Mouse (Mus musculus): Measurements from ENCODE around the gene Ank3. TPM values are rescaled to one million over a fixed set of nuclear protein-coding genes. Genes with fewer than 3 reads are reported as not detected.

Ank3 gene
- total RNA-seq, 2 experiments from 2014 or later, result 88.7 to 108 TPM

DNA sequence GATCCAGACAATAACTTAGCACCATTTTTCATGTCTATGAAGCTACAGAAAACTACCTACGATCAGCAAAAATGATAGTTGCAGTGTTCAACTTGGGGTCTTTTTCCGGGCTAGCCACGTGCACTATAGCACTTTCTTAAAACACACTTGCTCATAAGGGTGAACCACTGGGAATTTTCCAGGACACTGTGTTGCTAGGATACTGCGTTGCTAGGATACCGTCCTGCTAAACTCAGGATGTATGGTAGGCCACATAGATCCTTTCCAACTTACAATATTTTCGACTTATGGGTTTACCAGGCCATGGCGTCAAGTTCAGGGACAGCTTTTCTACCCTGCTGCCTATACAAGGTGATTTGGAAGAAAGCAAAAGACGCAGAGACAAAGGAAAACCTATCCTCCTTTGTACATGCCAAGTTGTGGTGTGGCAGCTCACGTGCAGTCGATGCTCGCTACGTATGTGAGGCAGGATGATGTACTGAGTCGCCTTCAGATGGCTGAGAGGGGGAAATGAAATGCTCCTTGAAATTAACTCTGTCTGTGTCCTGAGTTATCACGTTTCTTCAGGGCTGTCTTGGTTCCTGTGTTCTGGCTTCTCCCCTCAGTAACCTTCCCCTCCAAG lies 404.7 kb downstream of the Ank3 start:
- no peak for DNase-seq (ENCODE audit: low spot score in 2 of 2)

DNA sequence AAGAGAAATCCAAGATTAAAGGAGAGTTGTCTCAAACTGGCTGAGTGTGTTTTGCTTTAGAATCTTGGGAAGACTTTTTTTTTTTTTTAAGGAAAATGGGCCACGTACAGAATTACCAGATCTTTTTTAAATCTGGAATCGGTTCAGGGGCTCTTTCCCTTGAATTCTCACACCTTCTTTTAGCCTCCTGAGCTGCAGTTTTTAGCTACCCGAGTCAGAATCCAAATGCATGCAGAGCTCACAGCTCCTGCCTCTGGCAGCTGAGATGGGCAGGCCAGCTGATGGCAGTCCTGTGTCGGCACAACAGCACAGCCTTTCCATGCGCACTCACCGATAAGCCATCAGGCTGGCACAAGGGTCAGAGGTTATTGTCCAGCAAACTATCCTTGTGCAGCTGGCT lies 406.0 kb downstream of the Ank3 start:
- no peak for DNase-seq (ENCODE audit: low spot score in 2 of 2)

DNA sequence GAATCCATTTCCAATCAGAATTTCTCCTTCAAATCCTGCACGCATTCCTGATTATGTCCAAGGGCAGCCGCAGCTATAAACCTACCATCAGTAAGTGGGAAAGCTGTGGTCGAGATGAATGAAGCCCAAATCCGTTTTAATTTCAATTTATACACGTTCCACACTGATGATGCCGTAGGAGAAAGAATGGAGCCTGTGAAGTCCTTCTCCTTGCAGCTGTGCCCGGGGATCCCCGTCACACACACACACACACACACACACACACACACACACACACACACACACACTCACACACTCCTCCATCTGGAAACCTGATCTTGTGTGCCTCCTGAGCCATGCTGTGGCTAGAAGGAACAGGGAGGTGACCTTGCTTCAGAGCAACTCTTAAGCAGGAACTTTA lies 412.2 kb downstream of the Ank3 start:
- no peak for DNase-seq (ENCODE audit: low spot score in 2 of 2)

DNA sequence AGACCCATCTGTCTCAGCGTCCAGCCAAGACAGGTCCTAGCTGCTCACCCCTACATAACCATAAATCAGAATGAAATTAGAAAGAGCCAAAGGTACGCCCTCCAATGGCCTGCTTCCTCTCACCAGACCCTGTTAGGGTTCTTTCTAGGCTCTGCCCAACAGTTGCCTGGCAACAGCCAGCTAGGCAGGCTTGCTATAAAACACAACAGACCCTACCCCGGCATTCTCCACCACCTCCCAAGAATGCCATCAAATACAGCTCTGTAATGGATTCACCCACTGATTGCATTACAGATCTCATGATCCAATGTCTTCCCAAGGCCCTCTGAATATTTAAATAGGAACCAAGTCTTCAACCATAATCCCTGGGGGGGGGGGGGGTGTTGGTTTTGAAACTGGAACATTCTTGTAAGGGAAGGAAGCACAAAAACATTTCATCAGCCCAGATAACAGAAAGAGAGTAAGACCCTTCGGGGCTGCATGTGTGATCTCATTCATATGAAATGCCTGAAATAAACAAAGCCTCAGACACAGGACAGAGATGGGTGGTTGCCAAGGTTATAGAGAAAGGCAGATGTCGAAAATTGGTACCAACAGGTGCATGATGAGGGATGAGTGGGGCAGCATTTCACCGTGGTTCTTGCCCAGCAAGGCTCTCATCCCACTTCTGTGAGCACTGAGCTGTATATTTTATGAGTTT lies 415.4 kb downstream of the Ank3 start:
- DNase-seq (ENCODE audit: low spot score in 2 of 2), result no peak

DNA sequence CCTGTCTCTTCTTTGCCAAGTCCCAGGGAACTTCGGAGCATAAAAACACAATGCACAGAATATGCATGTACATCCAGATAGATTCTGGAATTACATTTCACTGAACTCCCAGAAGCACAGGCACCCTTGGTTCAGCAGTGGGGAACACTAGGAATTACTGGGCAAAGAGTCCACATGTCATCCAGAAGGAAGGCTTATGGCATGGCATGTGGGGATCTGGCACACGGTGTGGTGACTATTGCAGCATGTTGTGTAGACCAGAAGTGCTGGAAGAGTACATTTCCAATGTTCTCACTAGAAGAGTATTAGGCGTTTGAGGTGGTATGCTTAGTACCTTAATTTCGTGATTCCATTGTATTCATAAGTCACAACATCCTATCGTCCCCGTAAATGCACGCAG lies 422.7 kb downstream of the Ank3 start:
- DNase-seq (ENCODE audit: low spot score in 2 of 2), result no peak

DNA sequence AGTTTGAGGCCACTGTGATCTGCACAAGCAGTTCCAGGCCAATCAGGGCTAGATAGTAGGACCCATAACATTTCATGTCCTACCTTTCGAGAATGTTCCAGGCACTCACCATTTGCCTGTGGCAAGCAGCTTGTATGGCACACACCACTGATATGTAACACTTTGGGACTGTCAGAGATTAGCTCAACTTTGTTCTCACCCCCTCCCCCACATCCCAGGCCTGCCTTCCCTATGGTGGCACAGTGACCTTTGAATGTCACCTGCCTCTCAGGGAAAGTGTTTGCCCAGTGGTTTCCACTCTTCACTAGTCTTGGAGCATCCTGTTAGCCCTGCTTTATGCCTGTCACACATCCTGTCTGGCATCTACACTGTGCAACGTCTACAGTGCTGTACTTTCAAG lies 430.2 kb downstream of the Ank3 start:
- no peak for DNase-seq (ENCODE audit: low spot score in 2 of 2)

DNA sequence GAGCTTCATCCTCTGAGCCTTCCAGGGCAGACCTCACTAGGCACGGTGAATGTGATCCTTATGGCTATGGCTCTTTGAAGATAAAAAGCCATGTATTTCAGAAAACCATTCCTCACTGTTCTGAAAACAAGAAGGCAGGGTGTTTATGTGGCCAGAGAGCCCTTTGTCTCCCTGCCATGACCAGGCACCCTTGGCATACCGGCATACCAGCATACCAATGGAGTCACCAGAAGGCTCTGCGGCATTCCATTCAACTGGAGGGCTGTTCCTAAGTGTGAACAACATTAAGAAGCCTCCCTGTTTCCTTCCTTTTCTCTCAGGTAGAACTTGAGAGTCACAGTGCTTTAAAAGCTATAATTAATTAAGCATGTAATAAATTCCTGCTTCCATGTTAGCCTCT lies 430.7 kb downstream of the Ank3 start:
- DNase-seq (ENCODE audit: low spot score in 2 of 2), result no peak

DNA sequence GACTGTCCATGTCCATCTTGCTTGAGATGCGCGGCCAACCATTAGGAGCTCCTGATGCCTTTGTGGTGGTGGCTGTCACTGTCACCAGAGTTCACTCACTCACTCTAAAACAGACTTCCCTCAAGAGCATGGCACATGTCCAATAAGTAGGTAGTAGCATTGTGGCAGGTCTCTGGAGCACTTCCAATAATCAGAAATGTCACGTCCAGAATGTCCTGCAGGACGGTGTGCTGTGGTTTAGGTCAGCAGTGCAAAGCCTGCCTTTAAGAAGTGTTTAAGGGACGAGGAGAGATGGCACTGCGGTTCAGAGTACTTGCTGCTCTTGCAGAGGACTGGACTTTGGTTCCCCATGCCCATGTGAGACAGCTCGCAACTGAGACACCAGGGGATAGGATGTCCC lies 433.0 kb downstream of the Ank3 start:
- no peak for DNase-seq (ENCODE audit: low spot score in 2 of 2)

DNA sequence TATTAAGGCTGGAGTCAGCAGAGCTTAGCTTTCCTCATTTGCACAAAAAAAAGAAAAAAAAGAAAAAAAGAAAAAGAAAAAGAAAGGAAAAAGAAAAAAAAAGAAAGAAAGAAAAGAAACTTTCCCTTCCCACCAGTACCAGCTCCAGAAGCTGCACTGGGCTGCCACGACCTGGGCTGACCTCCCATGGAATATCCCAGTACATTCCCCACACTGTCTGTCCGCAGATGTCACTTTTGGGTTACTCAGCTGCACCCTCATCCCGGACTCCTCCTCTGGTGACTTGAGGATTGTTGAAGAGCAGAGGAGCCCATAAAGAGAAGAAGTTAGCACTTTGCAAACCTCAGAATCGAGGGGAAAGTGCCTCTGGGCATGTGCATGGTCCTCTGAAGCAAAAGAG lies 433.7 kb downstream of the Ank3 start:
- no peak for DNase-seq (ENCODE audit: low spot score in 2 of 2)

DNA sequence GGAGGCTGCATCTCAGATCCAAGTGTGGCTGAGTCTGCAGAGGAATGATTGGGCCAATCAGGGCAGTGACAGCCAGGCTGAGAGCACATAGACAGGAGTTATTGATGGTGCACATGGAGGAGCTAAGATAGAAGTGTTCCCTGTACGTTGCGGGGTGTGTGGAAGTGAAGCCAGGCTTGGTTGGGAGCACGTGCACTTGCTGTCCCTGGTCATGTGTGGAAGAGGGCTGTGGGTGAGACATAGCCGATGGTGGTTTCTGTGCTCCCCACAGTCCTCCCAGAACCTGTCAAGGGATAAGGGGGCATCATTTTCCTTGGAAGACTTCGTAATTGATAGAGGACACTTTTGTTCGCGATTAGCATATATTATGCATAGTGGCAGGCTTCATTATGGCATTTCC lies 434.2 kb downstream of the Ank3 start:
- no peak for DNase-seq (ENCODE audit: low spot score in 2 of 2)

DNA sequence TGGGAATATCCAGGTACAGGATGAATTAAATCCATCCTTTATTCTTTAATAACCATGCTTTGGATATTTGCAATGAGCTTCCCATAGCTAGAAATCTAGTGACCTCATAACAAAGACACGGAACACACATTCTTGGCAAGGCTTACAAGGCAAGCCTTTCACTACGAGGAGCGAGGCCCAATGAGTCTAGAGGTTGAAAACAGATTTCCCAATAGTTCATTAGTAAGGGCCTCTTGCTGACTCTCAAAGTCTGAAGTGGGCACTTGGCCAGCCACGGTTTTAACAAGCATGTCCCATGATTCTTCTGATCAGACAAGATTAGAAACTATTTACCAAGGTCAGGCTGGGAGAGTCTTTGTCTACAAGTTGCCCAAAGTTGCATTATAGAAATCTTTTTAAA lies 436.1 kb downstream of the Ank3 start:
- DNase-seq (ENCODE audit: low spot score in 2 of 2), result peak in 1 of 2 experiments; percentile 58

DNA sequence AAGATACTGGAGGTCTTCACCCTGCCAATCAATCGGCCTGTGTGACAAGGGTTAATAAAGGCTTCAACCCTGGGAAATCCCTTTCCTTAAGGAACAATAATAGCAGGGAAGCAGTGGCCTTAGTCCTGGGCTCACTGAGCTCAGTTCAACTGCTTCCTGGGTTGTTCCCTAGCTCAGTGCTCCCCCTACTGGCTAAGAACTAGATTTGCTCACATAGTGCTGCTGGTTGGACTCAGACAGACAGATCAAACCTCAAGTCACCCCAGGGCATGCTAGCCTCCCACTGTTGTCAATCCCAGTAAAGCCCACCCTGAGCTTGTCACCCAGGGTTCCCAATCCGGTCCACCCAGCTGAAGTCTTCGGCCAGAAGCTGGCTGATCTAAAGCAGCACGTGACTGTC lies 447.2 kb downstream of the Ank3 start:
- peak in 1 of 2 experiments; percentile 37 for DNase-seq (ENCODE audit: low spot score in 2 of 2)

DNA sequence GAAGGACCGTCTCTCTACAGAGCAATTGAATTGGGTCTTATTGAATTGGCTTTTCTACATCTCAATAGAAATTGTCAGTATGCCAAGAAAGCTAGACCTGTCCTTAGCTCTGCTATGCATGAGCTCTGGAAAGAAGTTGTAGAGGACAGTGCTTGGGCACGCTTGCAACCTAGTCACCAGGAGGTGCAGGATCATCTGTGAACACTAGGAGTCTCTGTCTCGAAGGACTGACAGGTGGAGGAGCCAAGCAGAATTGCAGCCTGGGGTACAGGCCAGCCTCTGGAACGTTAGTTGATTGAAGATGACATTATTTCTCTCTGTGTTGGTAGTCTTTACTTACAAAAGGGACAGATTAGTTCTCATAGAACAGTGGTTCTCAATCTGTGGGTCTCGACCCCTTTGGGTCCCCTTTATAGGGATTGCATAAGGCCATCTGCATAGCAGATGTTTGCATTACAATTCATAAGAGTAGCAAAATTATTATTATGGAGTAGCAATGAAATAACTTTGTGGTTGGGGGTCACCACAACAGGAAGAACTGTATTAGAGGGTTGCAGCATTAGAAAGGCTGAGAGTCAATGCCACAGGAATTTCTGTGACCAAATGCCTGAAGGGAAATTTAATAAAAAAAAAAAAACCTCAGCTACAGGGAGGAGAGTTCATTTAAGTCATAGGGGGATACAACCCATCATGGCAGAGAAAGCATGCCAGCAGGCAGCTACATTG lies 454.0 kb downstream of the Ank3 start:
- DNase-seq (ENCODE audit: low spot score in 2 of 2), result no peak

DNA sequence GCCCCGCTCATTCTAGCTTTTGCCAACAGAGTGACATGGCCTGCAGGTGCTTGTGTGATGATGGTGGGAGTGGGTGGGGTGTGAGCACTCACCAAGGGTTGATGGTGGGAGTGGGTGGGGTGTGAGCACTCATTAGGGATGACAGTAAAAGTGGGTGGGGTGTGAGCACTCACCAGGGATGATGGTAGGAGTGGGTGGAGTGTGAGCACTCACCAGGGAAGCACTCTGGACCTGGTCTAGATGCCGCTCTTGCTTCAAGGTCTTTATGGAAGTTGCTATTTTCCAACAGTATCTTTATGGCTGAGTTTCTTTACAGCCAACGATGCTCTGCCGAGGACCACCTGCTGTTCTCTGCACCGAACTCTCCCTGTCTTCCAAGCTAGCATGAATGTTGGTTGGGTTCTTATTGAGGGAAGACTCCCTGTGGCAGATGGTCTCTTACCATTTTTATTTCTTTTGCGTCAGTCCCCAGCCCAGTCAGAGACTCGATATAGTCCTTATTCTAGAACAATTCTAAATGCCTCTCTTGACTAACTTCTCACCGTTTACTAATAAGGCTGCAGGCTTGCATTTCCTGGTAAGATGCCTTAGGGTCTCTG lies 456.1 kb downstream of the Ank3 start:
- DNase-seq (ENCODE audit: low spot score in 2 of 2), result no peak

DNA sequence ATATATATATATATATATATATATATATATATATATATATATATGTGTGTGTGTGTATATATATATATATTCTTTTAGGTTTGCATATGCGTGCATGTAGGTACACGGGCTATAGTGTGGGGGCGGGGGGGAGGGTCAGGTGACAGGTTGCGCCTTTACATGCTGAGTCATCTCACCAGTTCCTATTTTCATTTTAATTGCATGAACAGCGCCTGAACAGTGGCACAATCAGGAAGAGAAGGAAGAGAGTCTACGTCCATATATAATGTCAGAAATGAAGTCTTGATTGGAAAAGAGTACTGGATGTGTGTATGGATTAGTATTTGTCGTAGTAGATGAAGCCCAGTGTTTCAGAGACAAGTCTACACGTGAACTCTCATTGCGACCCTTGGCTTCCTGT lies 459.4 kb downstream of the Ank3 start:
- DNase-seq (ENCODE audit: low spot score in 2 of 2), result no peak

DNA sequence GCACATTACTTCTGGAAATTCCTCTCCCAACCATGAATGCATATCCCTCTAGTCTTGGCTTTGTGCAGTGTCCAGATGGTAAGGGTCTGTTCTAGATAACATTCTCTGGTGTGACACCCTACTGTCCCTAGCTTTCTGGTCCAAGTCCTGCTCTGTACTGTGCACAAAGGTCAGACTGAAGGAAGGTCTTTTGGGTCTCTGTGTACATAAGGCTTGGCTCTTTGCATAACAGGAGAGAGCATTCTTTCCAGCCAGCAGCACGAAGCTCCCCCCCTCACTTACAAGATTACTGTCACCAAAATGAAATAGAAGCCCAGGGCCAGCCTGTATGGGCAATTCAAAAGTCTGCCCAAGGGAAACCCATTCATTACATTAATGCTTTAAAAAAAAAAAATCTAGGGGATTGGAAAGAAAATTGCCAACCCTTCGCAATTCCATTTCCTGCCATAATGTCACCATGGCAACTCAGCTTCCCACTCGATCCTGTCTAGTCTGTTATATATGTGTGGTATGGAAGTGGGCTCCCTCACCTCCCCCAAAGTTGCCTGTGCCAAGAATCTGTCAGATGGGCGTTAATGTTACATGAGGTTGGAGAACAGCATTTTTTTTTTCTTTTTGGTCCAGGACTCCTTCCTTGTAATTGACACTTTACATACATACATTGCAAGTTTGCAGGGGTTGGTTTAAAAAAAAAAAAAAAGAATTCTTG lies 460.5 kb downstream of the Ank3 start:
- DNase-seq (ENCODE audit: low spot score in 2 of 2), result no peak

DNA sequence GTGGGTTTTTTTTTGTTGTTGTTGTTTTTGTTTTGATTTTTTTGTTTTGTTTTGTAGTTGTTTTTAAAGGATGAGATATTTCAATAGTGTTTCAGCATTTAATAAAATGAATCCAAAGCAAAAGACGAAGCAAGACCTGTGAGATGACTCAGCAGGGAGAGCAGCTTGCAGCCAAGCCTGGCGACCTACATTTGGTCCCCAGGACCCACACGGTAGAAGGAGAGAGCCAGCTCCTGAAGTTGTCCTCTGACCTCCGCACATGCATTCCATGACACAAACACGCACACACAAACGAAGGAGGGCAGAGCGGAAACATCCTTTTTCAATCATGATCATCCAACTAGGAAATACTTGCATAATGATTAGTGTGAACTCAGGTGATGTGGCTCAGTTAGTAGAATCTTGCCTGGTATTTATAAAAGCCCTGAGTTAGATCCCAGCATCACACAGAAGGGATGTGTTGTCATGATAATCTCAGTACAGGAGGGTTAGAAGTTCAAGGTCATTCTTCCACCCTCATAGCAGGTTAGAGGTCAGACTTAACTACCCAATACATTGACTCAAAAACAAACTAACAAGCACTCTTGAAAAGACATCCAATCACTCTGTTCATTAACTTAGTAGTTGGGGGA lies 461.4 kb downstream of the Ank3 start:
- no peak for DNase-seq (ENCODE audit: low spot score in 2 of 2)

DNA sequence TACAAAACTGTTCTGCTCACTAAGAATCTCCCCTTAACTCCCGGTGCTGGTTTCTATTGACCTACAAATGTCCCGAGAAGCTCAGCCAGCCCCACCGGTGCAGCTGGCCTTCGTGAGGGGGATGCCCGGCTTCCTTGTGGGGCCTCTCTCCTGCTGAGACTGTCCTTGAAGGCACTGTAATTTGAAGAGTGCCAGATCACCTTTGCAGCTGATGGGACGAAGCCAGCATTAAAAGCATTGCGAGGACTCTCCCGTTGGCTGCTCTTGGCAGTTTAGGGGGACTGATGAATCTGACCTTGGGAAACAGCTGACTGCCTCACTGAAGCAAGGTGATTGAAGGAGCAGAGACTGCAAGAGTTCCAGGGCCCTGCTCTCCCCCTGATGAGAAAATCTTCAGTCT lies 464.3 kb downstream of the Ank3 start:
- no peak for DNase-seq (ENCODE audit: low spot score in 2 of 2)

DNA sequence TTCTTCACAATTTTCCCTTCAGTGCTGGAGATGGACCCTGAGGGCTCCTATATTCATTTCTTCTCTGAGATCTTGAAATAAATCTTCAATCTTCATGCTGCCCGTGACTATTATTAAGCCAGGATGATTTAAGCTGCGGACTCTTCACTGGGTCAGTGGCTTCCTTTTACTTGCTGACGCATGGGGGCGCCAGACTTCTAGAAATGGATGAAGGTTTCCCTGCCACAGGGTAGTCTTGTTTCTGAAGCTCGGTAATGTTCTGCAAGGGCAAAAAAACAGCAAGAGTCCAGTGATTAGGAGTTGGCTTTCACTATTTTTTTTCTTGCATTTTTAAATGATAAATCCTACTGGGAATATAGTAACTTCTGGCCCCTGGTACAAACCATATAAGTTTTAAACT lies 471.8 kb downstream of the Ank3 start:
- peak; percentile 54 to 82 for DNase-seq (ENCODE audit: low spot score in 2 of 2)

DNA sequence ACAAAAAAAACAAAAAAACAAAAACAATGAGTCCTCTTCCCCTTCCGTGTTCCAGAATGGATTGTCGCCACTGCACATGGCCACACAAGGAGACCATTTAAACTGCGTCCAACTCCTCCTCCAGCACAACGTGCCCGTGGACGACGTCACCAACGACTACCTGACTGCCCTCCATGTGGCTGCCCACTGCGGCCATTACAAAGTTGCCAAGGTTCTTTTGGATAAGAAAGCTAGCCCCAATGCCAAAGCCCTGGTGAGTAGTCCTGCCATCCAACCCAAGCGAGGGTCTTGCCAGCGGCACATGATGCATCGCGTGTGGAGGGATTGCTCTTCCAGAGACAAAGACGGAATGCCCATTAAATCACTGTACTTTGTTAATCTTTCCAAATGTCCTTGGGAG lies 472.4 kb downstream of the Ank3 start:
- peak in 1 of 2 experiments; percentile 12 for DNase-seq (ENCODE audit: low spot score in 2 of 2)

DNA sequence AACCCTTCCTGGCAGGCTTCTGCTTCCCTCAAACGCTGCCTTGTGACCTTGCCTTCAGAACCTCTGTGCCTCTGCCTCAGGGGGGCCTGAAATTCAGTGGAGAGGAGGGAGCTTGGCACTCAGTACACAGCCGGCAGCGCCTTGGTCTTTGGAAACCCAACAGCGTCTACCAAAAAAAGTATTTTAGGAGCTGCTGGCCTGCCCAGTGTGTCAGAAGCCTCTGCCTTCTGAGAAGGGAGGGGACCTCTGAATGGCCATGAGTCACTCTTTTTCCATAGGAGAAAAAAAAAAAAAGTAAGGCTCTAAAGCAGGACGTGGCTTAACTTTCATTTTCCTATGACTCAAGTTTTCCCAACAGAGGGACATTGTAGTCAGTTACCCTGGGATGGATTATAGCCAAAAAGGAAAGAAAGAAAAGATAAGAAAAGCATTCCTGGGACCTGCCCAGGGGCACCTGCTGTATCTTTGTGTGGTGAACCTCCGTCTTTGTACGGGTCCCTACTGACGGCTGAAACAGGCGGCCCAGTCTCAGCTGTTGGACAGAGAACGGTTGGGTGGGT lies 473.7 kb downstream of the Ank3 start:
- DNase-seq (ENCODE audit: low spot score in 2 of 2), result peak in 1 of 2 experiments; percentile 37
